Mouse (Mus musculus) hindbrain, embryonic 16.5 days (tissue): ENCODE data around the gene Nup214. TPM values are rescaled to one million over a fixed set of nuclear protein-coding genes. Genes with fewer than 3 reads are reported as not detected.

Source experiments
- ATAC-seq: fragments of 200-750 bp; cut with Nextera tagmentation; 2 replicates; pipeline ENCODE4 v1.8.0; 2017; ENCODE audit warnings: moderate TSS enrichment, moderate library complexity
- H3K27ac ChIP-seq: fragments of 300-500 bp; sonication (generic); 2 replicates; pipeline ENCODE4 v1.5.1; 2014; ENCODE audit warnings: low read depth, mild to moderate bottlenecking, control low read depth, low read length, moderate library complexity
- H3K27me3 ChIP-seq: fragments of 300-500 bp; sonication (generic); replicated peaks from 2 replicates; pipeline ENCODE4 v1.6.1; 2014; ENCODE audit warnings: low read length; ENCODE audit not compliant: control insufficient read depth, insufficient read depth
- H3K36me3 ChIP-seq: fragments of 300-500 bp; sonication (generic); 2 replicates; pipeline ENCODE4 v1.6.1; 2014; ENCODE audit warnings: mild to moderate bottlenecking, low read length, moderate library complexity, mixed read lengths; ENCODE audit not compliant: control insufficient read depth, insufficient read depth
- H3K4me1 ChIP-seq: fragments of 300-500 bp; sonication (generic); 2 replicates; pipeline ENCODE4 v1.6.1; 2014; ENCODE audit warnings: low read depth, low read length; ENCODE audit not compliant: control insufficient read depth, insufficient read depth
- H3K4me2 ChIP-seq: fragments of 300-500 bp; sonication (generic); 2 replicates; pipeline ENCODE4 v1.6.1; 2014; ENCODE audit warnings: mild to moderate bottlenecking, low read length, control low read depth, moderate library complexity
- H3K4me3 ChIP-seq: fragments of 300-500 bp; sonication (generic); 2 replicates; pipeline ENCODE4 v1.5.1; 2014; ENCODE audit warnings: mild to moderate bottlenecking, low read length, control low read depth, moderate library complexity
- H3K9ac ChIP-seq: fragments of 300-500 bp; sonication (generic); 2 replicates; pipeline ENCODE4 v1.6.1; 2014; ENCODE audit warnings: low read depth, mild to moderate bottlenecking, control low read depth, low read length, moderate library complexity
- H3K9me3 ChIP-seq: fragments of 300-500 bp; sonication (generic); 2 replicates; pipeline ENCODE4 v1.6.1; 2014; ENCODE audit warnings: mild to moderate bottlenecking, low read length, moderate library complexity; ENCODE audit not compliant: control insufficient read depth
- WGBS: fragments of 180-500 bp; shearing (Covaris S2); extraction: QIAGEN DNeasy Blood & Tissue Kit; methylation state at CpG from one replicate; pipeline ENCODE4 v1.1.7; 2014; 5-methylcytosine and 5-hydroxymethylcytosine counted together
- polyA plus RNA-seq: library from polyadenylated mRNA; unstranded; fragments of >200 nt; fragmentation: Nextera tagmentation; extraction: Ambion mirVana; gene quantifications from 2 replicates; pipeline ENCODE4 v1.2.1, GENCODE M21; 2015

The Nup214 gene
- polyA plus RNA-seq, 1 experiment from 2014 or later: 54.7 TPM

- H3K4me3 ChIP-seq: no peak overlapping the region
- no peaks in the 10 kb centered on the region; the same call in 1 of the 2 replicates for H3K4me1 ChIP-seq
- no peaks in the 10 kb centered on the region for H3K9me3 ChIP-seq
- H3K27me3 ChIP-seq: no peaks in the 10 kb centered on the region
- no peak overlapping the region for H3K27ac ChIP-seq
- 76% methylated on average over 9 of the region's 9 CpGs for WGBS
- ATAC-seq: no peak
- no peaks in the 10 kb centered on the region for H3K36me3 ChIP-seq
- H3K4me2 ChIP-seq: no peak overlapping the region
- H3K9ac ChIP-seq: no peak overlapping the region
Measured at GRCm38 (mm10) chr2:32058241-32058640, 84.0 kb downstream of the Nup214 start.

- no peak overlapping the region for H3K9ac ChIP-seq
- no peak for ATAC-seq
- H3K4me3 ChIP-seq: no peak overlapping the region
- H3K9me3 ChIP-seq: no peaks in the 10 kb centered on the region
- no peaks in the 10 kb centered on the region for H3K36me3 ChIP-seq
- H3K27me3 ChIP-seq: no peaks in the 10 kb centered on the region
- H3K27ac ChIP-seq: no peak overlapping the region
- H3K4me1 ChIP-seq: no peaks in the 10 kb centered on the region; the same call in 1 of the 2 replicates
- no peak overlapping the region for H3K4me2 ChIP-seq
- WGBS: 44% methylated on average over 5 of the region's 5 CpGs
Measured at GRCm38 (mm10) chr2:32058716-32059115, 84.5 kb downstream of the Nup214 start.

- Histone ChIP-seq H3K9ac (no peak overlapping the region), H3K36me3 (no peaks in the 10 kb centered on the region), H3K27me3 (no peaks in the 10 kb centered on the region), H3K9me3 (no peaks in the 10 kb centered on the region), H3K4me2 (no peak overlapping the region), H3K4me1 (no peaks in the 10 kb centered on the region; the same call in 1 of the 2 replicates), H3K4me3 (no peak overlapping the region), H3K27ac (no peak overlapping the region)
- 79% methylated on average over 6 of the region's 6 CpGs for WGBS
- ATAC-seq: no peak
Measured at GRCm38 (mm10) chr2:32059613-32060012, 85.4 kb downstream of the Nup214 start.

GRCm38 (mm10) chr2:32060228-32060805 is 86.1 kb downstream of the Nup214 start:
- Histone ChIP-seq H3K9me3 (no peaks in the 10 kb centered on the region), H3K27ac (no peak overlapping the region), H3K36me3 (no peaks in the 10 kb centered on the region), H3K4me3 (no peak overlapping the region), H3K4me1 (peaks cover 3% of the 10 kb centered on the region), H3K27me3 (no peaks in the 10 kb centered on the region), H3K4me2 (no peak overlapping the region), H3K9ac (no peak overlapping the region)
- WGBS: 66% methylated on average over 6 of the region's 6 CpGs
- ATAC-seq: no peak

GRCm38 (mm10) chr2:32061189-32061588 is 87.0 kb downstream of the Nup214 start:
- no peak overlapping the region for H3K4me2 ChIP-seq
- WGBS: 67% methylated on average over 2 of the region's 2 CpGs
- H3K27ac ChIP-seq: no peak overlapping the region
- no peaks in the 10 kb centered on the region for H3K36me3 ChIP-seq
- no peaks in the 10 kb centered on the region for H3K9me3 ChIP-seq
- H3K9ac ChIP-seq: no peak overlapping the region
- H3K27me3 ChIP-seq: no peaks in the 10 kb centered on the region
- ATAC-seq: no peak
- no peak overlapping the region for H3K4me3 ChIP-seq
- peaks cover 3% of the 10 kb centered on the region; the same call in 1 of the 2 replicates for H3K4me1 ChIP-seq

GRCm38 (mm10) chr2:32061722-32062505 is 87.7 kb downstream of the Nup214 start:
- Histone ChIP-seq H3K4me2 (no peak overlapping the region), H3K27ac (no peak overlapping the region), H3K4me3 (no peak overlapping the region), H3K9me3 (no peaks in the 10 kb centered on the region), H3K4me1 (peaks cover 3% of the 10 kb centered on the region; the same call in 1 of the 2 replicates), H3K36me3 (no peaks in the 10 kb centered on the region), H3K9ac (no peak overlapping the region), H3K27me3 (no peaks in the 10 kb centered on the region)
- no peak for ATAC-seq
- WGBS: 75% methylated on average over 12 of the region's 12 CpGs

GRCm38 (mm10) chr2:32062626-32063410 is 88.6 kb downstream of the Nup214 start:
- H3K4me2 ChIP-seq: no peak overlapping the region
- no peaks in the 10 kb centered on the region for H3K27me3 ChIP-seq
- 91% methylated on average over 15 of the region's 15 CpGs for WGBS
- no peak overlapping the region for H3K27ac ChIP-seq
- H3K4me1 ChIP-seq: peaks cover 3% of the 10 kb centered on the region; the same call in 1 of the 2 replicates
- H3K9me3 ChIP-seq: no peaks in the 10 kb centered on the region
- no peak overlapping the region for H3K9ac ChIP-seq
- no peak for ATAC-seq
- H3K36me3 ChIP-seq: no peaks in the 10 kb centered on the region
- H3K4me3 ChIP-seq: no peak overlapping the region

GRCm38 (mm10) chr2:32063451-32064151 is 89.4 kb downstream of the Nup214 start:
- H3K4me3 ChIP-seq: no peak overlapping the region
- no peak for ATAC-seq
- H3K9me3 ChIP-seq: no peaks in the 10 kb centered on the region
- H3K4me2 ChIP-seq: no peak overlapping the region
- H3K4me1 ChIP-seq: peaks cover 3% of the 10 kb centered on the region; the same call in 1 of the 2 replicates
- no peaks in the 10 kb centered on the region for H3K27me3 ChIP-seq
- 82% methylated on average over 7 of the region's 7 CpGs for WGBS
- no peaks in the 10 kb centered on the region for H3K36me3 ChIP-seq
- no peak overlapping the region for H3K9ac ChIP-seq
- no peak overlapping the region for H3K27ac ChIP-seq
